Mouse (Mus musculus) retina, postnatal 7 days (tissue): Measurements from ENCODE around the gene Cdc34.
A peak's percentile ranks its signal among the peaks of the same experiment; 100 is the strongest.
"Not testable (repeated sequence)": the region's sequence is repeated elsewhere in the genome, so short reads cannot be mapped to it uniquely, and the experiment has no call there.

Source experiments
- DNase-seq: peaks from one replicate; pipeline ENCODE4 v3.0.0-alpha.2; 2012; ENCODE audit warnings: low read depth, low spot score

The Cdc34 gene

GRCm38 (mm10) chr10:79695231-79696128 is 13.5 kb downstream of the Cdc34 start:
- DNase-seq, result peak; percentile 59

GRCm38 (mm10) chr10:79696129-79696651 is 14.2 kb downstream of the Cdc34 start:
- no peak for DNase-seq

DNA sequence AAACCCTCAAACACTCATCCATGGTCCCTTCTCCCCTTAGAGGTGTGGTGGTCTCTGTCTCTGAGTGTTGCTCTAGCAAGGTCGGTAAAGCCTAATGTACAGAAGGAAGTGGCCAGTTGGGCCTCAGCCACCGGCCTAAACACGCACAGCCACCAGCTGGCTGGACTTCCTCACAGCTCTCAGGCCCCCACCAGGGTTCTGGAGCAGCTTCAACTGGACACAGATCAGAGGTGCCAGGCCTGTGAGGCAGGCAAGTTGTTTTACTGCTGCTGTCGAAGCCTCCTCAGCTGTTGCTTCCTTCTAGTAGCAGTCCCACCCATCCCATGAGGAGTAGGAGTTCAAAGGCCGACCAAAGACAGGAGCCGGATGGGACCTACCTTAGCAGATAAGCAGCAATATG is 15.9 kb downstream of the Cdc34 start:
- DNase-seq, result no peak

DNA sequence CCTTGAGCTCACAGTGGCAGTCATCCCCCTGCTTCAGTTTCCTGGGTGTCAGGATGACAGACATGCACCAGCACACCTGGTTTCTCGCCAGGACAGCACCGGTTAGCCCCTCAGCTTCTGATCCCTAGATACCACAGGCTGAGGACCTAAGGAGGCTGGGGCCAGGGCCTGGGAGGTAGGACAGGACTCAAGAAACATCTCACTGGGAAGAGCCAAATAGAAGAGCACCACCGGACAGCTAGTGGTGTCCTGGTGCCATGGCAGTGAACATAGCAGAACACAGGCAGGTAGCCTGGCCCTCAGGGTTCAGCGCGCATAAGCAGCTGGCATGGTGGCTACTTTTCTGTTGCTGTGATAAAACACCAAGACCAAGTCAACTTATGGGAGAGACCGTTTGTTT is 16.5 kb downstream of the Cdc34 start:
- no peak for DNase-seq

DNA sequence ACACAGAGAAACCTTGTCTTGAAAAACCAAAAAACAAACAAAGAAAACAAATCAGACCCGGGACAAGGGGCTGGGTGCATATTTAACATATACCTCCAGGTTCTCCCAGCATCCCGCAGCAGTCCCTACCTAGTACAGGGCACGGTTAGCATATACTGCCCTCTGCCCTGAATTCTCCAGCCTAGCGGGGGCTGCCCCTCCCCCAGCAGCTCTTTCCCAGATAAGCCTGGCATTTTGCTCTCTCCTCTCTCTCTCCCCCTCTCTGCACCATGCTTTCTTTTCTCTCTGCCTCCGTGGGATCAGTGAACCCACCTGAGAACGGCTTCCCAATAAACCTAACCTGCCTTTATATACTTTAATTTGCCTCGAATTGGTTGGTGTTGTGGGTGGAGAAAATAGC is 18.7 kb downstream of the Cdc34 start:
- no peak for DNase-seq

- no peak for DNase-seq
These were observed 19.6 kb downstream of the Cdc34 start for GRCm38 (mm10) chr10:79701443-79702129.

DNA sequence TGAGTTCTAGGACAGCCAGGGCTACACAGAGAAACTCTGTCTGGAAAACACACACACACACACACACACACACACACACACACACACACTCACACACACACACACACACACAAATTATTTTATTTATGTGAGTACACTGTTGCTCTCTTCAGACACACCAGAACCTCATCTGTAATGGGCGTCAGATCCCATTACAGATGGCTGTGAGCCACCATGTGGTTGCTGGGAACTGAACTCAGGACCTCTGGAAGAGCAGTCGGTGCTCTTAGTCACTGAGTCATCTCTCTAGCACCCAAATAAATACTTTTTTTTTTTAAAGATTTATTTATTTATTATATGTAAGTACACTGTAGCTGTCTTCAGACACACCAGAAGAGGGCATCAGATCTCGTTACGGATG is 21.0 kb downstream of the Cdc34 start:
- not testable (repeated sequence) for DNase-seq

DNA sequence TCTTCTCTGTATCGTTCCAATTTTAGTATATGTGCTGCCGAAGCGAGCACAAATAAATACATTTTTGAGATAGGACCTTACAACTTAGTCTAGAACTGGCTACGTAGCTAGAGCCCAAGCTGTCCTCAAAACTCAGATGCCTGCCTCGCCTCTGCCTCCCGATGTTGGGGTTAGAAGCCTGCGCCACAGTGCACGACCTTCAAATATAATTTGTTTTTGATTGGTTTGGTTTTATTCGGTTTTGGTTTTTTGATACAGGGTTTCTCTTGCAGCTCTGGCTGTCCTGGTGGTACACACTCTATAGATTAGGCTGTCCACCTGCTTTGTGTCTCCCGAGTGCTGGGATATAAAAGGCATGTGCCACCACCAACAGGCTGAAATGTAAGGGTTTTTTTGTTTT is 21.5 kb downstream of the Cdc34 start:
- DNase-seq, result no peak

DNA sequence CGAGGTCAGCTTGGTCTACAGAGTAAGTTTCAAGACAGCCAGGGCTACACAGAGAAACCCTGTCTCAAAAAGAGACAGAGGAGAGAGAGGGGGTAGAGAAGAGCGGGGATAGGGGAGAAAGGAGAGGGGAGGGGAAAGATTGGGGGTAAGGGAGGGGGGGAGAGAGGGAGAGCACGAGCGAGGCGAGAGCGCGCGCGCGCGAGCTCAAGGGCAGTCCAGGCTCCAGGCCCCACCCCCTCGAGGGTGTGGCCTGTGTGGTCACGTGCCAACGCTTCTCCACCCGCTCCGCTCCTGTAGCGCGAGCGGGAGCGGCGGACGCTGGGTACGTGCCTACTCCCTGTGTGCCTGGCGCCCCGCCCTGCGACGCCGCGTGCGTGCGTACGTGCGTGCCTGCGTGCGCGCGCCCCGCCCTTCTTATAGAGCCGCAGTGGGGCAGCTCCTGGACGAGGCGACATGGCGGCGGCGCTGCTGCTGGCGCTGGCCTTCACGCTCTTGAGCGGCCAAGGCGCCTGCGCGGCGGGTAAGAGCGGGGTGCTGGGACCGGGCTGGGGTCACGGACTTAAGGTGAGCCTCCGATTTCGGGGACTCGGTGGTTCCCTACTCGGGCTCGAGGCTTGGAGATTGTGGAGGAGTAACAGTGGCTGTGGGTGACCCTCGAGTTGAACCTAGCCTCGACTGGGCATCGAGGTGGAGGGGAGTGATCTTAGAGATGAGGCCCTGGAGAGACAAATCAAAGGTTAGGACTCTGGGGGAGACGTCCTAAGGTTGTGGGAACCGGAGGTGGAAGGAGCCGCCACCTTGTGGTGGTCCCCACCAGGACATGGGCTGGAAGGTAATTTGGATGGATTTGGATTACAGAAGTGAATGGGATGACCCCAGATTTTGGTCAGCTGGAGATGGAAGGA is 22.3 kb downstream of the Cdc34 start, which contains the start of gene Bsg:
TSS of gene Bsg (plus strand) at position 427 of the 905 bp plus-strand sequence.
- DNase-seq, result peak; percentile 99

GRCm38 (mm10) chr10:79704970-79705360 is 23.0 kb downstream of the Cdc34 start:
- DNase-seq, result no peak

GRCm38 (mm10) chr10:79705951-79706350 is 24.0 kb downstream of the Cdc34 start:
- no peak for DNase-seq

DNA sequence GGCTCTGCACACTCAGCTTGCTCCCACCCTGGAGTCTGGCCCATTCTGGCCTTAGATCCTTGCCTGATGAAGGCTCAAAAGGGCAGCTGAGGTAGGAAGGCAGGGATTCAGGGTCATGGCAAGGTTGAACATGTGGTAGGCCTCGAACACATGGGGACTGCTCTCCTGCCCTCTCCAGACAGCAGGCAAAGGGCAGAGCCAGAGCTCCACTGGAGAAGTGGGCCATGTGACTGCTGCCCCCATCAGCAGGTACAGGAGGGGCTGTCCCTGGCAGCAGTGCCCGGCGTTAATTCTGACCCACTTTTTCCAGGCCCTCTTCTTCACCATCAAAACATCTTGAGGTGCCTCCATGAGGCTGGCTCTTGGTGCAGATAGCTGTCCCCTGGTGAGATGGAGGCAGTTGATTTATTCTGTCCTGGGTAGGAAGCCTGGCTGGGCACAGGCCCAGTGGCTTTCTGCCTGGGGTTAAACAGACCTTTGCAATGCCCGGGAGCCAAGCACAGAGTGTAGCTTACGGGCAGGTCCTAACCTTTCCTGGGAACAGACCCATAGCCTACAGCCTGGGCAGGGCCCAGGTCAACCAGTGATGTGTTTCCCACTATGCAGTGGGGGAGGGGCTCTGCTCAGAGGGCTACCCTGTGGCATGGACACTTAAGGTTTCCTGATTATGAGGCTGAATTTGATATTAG is 24.6 kb downstream of the Cdc34 start:
- DNase-seq, result no peak

- DNase-seq, result no peak
These were observed 25.2 kb downstream of the Cdc34 start for GRCm38 (mm10) chr10:79707162-79707561.

DNA sequence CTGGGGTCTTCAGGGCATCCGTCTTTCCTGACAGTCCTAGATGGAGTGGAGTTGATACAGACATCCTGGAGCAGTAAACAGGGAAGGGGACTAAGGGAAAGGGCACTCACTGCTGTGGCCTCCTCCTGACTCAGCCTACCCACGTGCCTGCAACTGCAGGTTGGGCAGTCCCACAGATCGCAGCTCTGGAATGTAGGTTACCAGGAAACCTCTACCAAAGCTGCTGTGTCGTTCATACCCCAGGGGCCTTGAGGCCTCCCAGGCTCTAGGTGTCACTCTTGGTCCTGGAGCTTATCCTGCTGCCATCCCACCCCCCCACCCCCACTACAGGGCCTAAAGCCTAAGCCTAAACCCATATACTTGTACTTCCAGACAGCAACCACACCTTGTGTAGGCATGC is 25.8 kb downstream of the Cdc34 start:
- DNase-seq, result no peak

GRCm38 (mm10) chr10:79708668-79709067 is 26.7 kb downstream of the Cdc34 start:
- no peak for DNase-seq

- no peak for DNase-seq
These were observed 27.3 kb downstream of the Cdc34 start for GRCm38 (mm10) chr10:79709307-79709706.

- DNase-seq, result no peak
These were observed 30.0 kb downstream of the Cdc34 start for GRCm38 (mm10) chr10:79712029-79712428.

DNA sequence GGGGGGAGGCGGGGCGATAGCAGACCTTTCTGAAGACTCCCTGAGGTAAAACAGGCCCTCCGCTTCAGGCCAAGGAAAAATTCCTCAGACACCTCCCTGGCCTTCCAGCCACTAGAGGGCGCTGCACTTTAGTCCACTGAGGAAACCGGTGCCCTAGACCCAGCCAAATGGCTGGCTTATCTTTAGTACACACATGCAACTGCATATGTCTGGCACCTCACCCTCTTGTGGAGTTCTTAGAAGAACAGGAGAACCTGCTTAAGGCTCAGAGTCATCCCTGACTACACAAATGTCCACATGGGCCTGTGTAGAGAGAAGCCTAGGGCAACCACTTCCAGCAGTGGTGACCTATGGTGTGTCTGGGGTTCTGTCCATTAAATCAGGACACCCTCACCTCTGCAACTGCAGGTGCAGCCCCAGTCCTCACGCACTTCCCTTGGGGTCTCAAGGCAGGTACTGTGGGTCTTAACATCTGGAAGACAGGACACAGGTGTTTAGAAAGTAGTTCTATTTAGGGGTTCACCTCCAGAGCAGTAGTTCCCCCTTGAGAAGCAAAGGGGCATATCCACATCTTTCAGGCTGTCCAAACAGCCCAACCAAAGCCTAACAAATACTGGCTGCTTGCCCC is 30.6 kb downstream of the Cdc34 start:
- DNase-seq, result peak; percentile 68

- DNase-seq, result no peak
These were observed 31.2 kb downstream of the Cdc34 start for GRCm38 (mm10) chr10:79713163-79713562.

DNA sequence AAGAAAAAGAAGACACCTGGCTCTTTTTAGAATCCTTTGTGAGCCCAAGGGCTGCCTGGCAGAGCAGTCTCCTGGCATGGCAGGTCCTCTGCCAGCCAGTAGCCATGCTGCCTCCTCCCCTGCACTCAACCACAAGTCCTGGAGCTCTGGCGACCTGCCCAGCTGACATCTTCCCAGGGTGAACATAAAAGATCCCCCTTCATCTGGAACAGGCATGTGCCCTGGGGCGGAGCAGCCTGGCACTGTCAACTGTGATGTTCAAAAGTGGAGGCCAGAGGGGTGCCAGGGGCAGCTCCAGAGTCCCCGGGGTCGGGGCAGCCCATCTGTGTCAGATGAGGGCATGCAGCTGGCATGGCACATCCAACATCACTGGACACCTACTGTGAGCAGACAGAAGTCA is 33.0 kb downstream of the Cdc34 start:
- no peak for DNase-seq
